Mouse (Mus musculus): ENCODE measurements around the gene N4bp2l2. TPM values are rescaled to one million over a fixed set of nuclear protein-coding genes. Genes with fewer than 3 reads are reported as not detected.

The N4bp2l2 gene
- total and polyA plus RNA-seq, 3 experiments, result 7.1 to 40.4 (median 39.6) TPM

GRCm38 (mm10) chr5:150583181-150583580 lies 82.8 kb downstream of the N4bp2l2 start:
- H3K36me3 ChIP-seq (ENCODE audit: control insufficient read depth, insufficient read depth, low read length), result no peaks in the 10 kb centered on the region
- 51% methylated on average over 5 of the region's 5 CpGs for WGBS
- DNase-seq, result no peak
- intact Hi-C loops (cut with DNase I), result no loop called here
- no peak for TF ChIP-seq EP300 (IDR thresholded peaks at IDR 0.05; ENCODE audit: insufficient read depth, low read depth, low read length)
- H3K9ac ChIP-seq (ENCODE audit: low read depth, low read length), result no peak overlapping the region
- H3K27ac ChIP-seq, result no peak overlapping the region
- peaks cover 5% of the 10 kb centered on the region for H3K4me1 ChIP-seq (ENCODE audit: control insufficient read depth, insufficient read depth, low read length)
- H3K79me2 ChIP-seq (replicated peaks; ENCODE audit: control insufficient read depth, insufficient read depth, low read length), result no peaks in the 10 kb centered on the region
- no peaks in the 10 kb centered on the region for H3K27me3 ChIP-seq (ENCODE audit: control insufficient read depth, insufficient read depth, low read length)
- H3K4me3 ChIP-seq, result no peak overlapping the region

GRCm38 (mm10) chr5:150581180-150581579 lies 84.8 kb downstream of the N4bp2l2 start:
- H3K36me3 ChIP-seq (ENCODE audit: control insufficient read depth, insufficient read depth, low read length), result no peaks in the 10 kb centered on the region
- no peak for DNase-seq
- intact Hi-C loops (cut with DNase I), result no loop called here
- peaks cover 5% of the 10 kb centered on the region for H3K4me1 ChIP-seq (ENCODE audit: control insufficient read depth, insufficient read depth, low read length)
- H3K79me2 ChIP-seq (replicated peaks; ENCODE audit: control insufficient read depth, insufficient read depth, low read length), result no peaks in the 10 kb centered on the region
- WGBS, result 65% methylated on average over 6 of the region's 6 CpGs
- TF ChIP-seq EP300 (IDR thresholded peaks at IDR 0.05; ENCODE audit: insufficient read depth, low read depth, low read length) (no peak), CTCF (IDR thresholded peaks at IDR 0.05) (no peak), POLR2A (IDR thresholded peaks at IDR 0.05; ENCODE audit: insufficient read depth, low read depth, low read length) (no peak)
- H3K4me3 ChIP-seq, result no peak overlapping the region
- no peak overlapping the region for H3K9ac ChIP-seq (ENCODE audit: low read depth, low read length)
- no peak overlapping the region for H3K27ac ChIP-seq
- no peaks in the 10 kb centered on the region for H3K27me3 ChIP-seq (ENCODE audit: control insufficient read depth, insufficient read depth, low read length)

GRCm38 (mm10) chr5:150578613-150579171 lies 87.3 kb downstream of the N4bp2l2 start:
- Histone ChIP-seq H3K27me3 (ENCODE audit: control insufficient read depth, insufficient read depth, low read length) (no peaks in the 10 kb centered on the region), H3K4me1 (ENCODE audit: control insufficient read depth, insufficient read depth, low read length) (peaks cover 3% of the 10 kb centered on the region), H3K9ac (ENCODE audit: low read depth, low read length) (no peak overlapping the region), H3K4me3 (no peak overlapping the region), H3K36me3 (ENCODE audit: control insufficient read depth, insufficient read depth, low read length) (no peaks in the 10 kb centered on the region), H3K27ac (no peak overlapping the region), H3K79me2 (replicated peaks; ENCODE audit: control insufficient read depth, insufficient read depth, low read length) (no peaks in the 10 kb centered on the region)
- intact Hi-C loops (cut with DNase I), result no loop called here
- TF ChIP-seq CTCF (IDR thresholded peaks at IDR 0.05), result no peak
- no peak for TF ChIP-seq POLR2A (IDR thresholded peaks at IDR 0.05; ENCODE audit: insufficient read depth, low read depth, low read length)
- no peak for TF ChIP-seq EP300 (IDR thresholded peaks at IDR 0.05; ENCODE audit: insufficient read depth, low read depth, low read length)
- WGBS, result 64% methylated on average over 6 of the region's 6 CpGs
- no peak for DNase-seq

GRCm38 (mm10) chr5:150576832-150577231 lies 89.2 kb downstream of the N4bp2l2 start:
- intact Hi-C loops (cut with DNase I), result no loop called here
- Histone ChIP-seq H3K4me3 (no peak overlapping the region), H3K79me2 (replicated peaks; ENCODE audit: control insufficient read depth, insufficient read depth, low read length) (no peaks in the 10 kb centered on the region), H3K27ac (no peak overlapping the region), H3K27me3 (ENCODE audit: control insufficient read depth, insufficient read depth, low read length) (no peaks in the 10 kb centered on the region), H3K36me3 (ENCODE audit: control insufficient read depth, insufficient read depth, low read length) (no peaks in the 10 kb centered on the region), H3K4me1 (ENCODE audit: control insufficient read depth, insufficient read depth, low read length) (no peaks in the 10 kb centered on the region), H3K9ac (ENCODE audit: low read depth, low read length) (no peak overlapping the region)
- no peak for TF ChIP-seq CTCF (IDR thresholded peaks at IDR 0.05)
- TF ChIP-seq EP300 (IDR thresholded peaks at IDR 0.05; ENCODE audit: insufficient read depth, low read depth, low read length), result no peak
- TF ChIP-seq POLR2A (IDR thresholded peaks at IDR 0.05; ENCODE audit: insufficient read depth, low read depth, low read length), result no peak
- WGBS, result 81% methylated on average over 11 of the region's 11 CpGs
- no peak for DNase-seq

- DNase-seq, result no peak
- WGBS, result 63% methylated on average over 5 of the region's 5 CpGs
- no peaks in the 10 kb centered on the region for H3K36me3 ChIP-seq (ENCODE audit: control insufficient read depth, insufficient read depth, low read length)
- H3K79me2 ChIP-seq (replicated peaks; ENCODE audit: control insufficient read depth, insufficient read depth, low read length), result no peaks in the 10 kb centered on the region
- TF ChIP-seq CTCF (IDR thresholded peaks at IDR 0.05) (no peak), POLR2A (IDR thresholded peaks at IDR 0.05; ENCODE audit: insufficient read depth, low read depth, low read length) (no peak), EP300 (IDR thresholded peaks at IDR 0.05; ENCODE audit: insufficient read depth, low read depth, low read length) (no peak)
- H3K4me1 ChIP-seq (ENCODE audit: control insufficient read depth, insufficient read depth, low read length), result no peaks in the 10 kb centered on the region
- no peak overlapping the region for H3K4me3 ChIP-seq
- H3K27ac ChIP-seq, result no peak overlapping the region
- no peak overlapping the region for H3K9ac ChIP-seq (ENCODE audit: low read depth, low read length)
- intact Hi-C loops (cut with DNase I), result no loop called here
- H3K27me3 ChIP-seq (ENCODE audit: control insufficient read depth, insufficient read depth, low read length), result no peaks in the 10 kb centered on the region
These were observed 91.1 kb downstream of the N4bp2l2 start for GRCm38 (mm10) chr5:150574885-150575284.

- Histone ChIP-seq H3K27ac (no peak overlapping the region), H3K27me3 (ENCODE audit: control insufficient read depth, insufficient read depth, low read length) (no peaks in the 10 kb centered on the region), H3K4me1 (ENCODE audit: control insufficient read depth, insufficient read depth, low read length) (no peaks in the 10 kb centered on the region), H3K79me2 (replicated peaks; ENCODE audit: control insufficient read depth, insufficient read depth, low read length) (no peaks in the 10 kb centered on the region), H3K36me3 (ENCODE audit: control insufficient read depth, insufficient read depth, low read length) (no peaks in the 10 kb centered on the region), H3K9ac (ENCODE audit: low read depth, low read length) (no peak overlapping the region), H3K4me3 (no peak overlapping the region)
- intact Hi-C loops (cut with DNase I), result no loop called here
- no peak for TF ChIP-seq CTCF (IDR thresholded peaks at IDR 0.05)
- TF ChIP-seq POLR2A (IDR thresholded peaks at IDR 0.05; ENCODE audit: insufficient read depth, low read depth, low read length), result no peak
- no peak for TF ChIP-seq EP300 (IDR thresholded peaks at IDR 0.05; ENCODE audit: insufficient read depth, low read depth, low read length)
- no peak for DNase-seq
- WGBS, result 89% methylated on average over 3 of the region's 3 CpGs
These were observed 91.6 kb downstream of the N4bp2l2 start for GRCm38 (mm10) chr5:150574403-150574802.

Data from heart, adult 2 months (tissue).